Mouse (Mus musculus) liver, embryonic 14.5 days (tissue): ENCODE data around the gene Anp32a. TPM values are rescaled to one million over a fixed set of nuclear protein-coding genes. Genes with fewer than 3 reads are reported as not detected.

Source experiments
- ATAC-seq: fragments of 200-750 bp; cut with Nextera tagmentation; 2 replicates; pipeline ENCODE4 v1.8.0; 2017; ENCODE audit warnings: moderate number of reproducible peaks, mild to moderate bottlenecking, moderate library complexity; ENCODE audit not compliant: insufficient read depth
- DNase-seq, 3 experiments: peaks; one replicate each; pipeline ENCODE4 v3.0.0-alpha.2; 2012 to 2013; ENCODE audit warnings: low read depth in 3 of 3, low spot score in 3 of 3
- H3K27ac ChIP-seq: fragments of 300-500 bp; sonication (generic); 2 replicates; pipeline ENCODE4 v1.5.1; 2014; ENCODE audit warnings: moderate library complexity, mild to moderate bottlenecking, control low read depth, inconsistent platforms
- H3K27me3 ChIP-seq: fragments of 300-500 bp; sonication (generic); 2 replicates; pipeline ENCODE4 v1.6.1; 2014; ENCODE audit warnings: mild to moderate bottlenecking, low read length, moderate library complexity; ENCODE audit not compliant: control insufficient read depth, insufficient read depth
- H3K36me3 ChIP-seq: fragments of 300-500 bp; sonication (generic); replicated peaks from 2 replicates; pipeline ENCODE4 v1.6.1; 2014; ENCODE audit warnings: low read depth; ENCODE audit not compliant: control insufficient read depth, insufficient read depth
- H3K4me1 ChIP-seq, 2 experiments: fragments of 200-500 bp in 1 of 2; fragments of 300-500 bp in 1 of 2; sonication (generic) in 1 of 2; replicated peaks; 2 replicates each; pipeline ENCODE4 v1.6.1; 2012 to 2014; ENCODE audit warnings: antibody characterized with exemption in 1 of 2, inconsistent platforms in 1 of 2, low read length in 1 of 2; ENCODE audit not compliant: control insufficient read depth in 2 of 2, insufficient read depth in 2 of 2
- H3K4me2 ChIP-seq: fragments of 300-500 bp; sonication (generic); 2 replicates; pipeline ENCODE4 v1.6.1; 2014; ENCODE audit warnings: low read depth, mild to moderate bottlenecking, control low read depth, moderate library complexity
- H3K4me3 ChIP-seq, 2 experiments: fragments of 200-500 bp in 1 of 2; fragments of 300-500 bp in 1 of 2; sonication (generic) in 1 of 2; 2 replicates each; pipeline ENCODE4 v1.5.1; 2012 to 2014; ENCODE audit warnings: low read depth in 2 of 2, low read length in 2 of 2, mild to moderate bottlenecking in 2 of 2, control low read depth in 1 of 2, inconsistent platforms in 1 of 2, moderate library complexity in 1 of 2; ENCODE audit not compliant: insufficient read depth in 1 of 2
- H3K9ac ChIP-seq: fragments of 300-500 bp; sonication (generic); replicated peaks from 2 replicates; pipeline ENCODE4 v1.6.1; 2014; ENCODE audit warnings: mild to moderate bottlenecking, control low read depth, moderate library complexity
- H3K9me3 ChIP-seq: fragments of 300-500 bp; sonication (generic); 2 replicates; pipeline ENCODE4 v1.6.1; 2016; ENCODE audit warnings: low read length, mixed read lengths; ENCODE audit not compliant: control insufficient read depth
- CTCF ChIP-seq: IDR thresholded peaks from 2 replicates; pipeline ENCODE4 v1.5.1; 2016; ENCODE audit warnings: antibody characterized with exemption, low read depth, control low read depth
- EP300 ChIP-seq: IDR thresholded peaks from 2 replicates; pipeline ENCODE4 v1.6.1; 2016; ENCODE audit warnings: antibody characterized with exemption, low read depth
- WGBS: fragments of 180-500 bp; shearing (Covaris S2); extraction: QIAGEN DNeasy Blood & Tissue Kit; methylation state at CpG from one replicate; pipeline ENCODE4 v1.1.7; 2014; ENCODE audit not compliant: insufficient replicate concordance; 5-methylcytosine and 5-hydroxymethylcytosine counted together
- polyA plus RNA-seq, 2 experiments: library from polyadenylated mRNA; depleted of rRNA in 1 of 2; stranded (reverse) in 1 of 2; unstranded in 1 of 2; fragments of >200 nt; fragmentation: Nextera tagmentation in 1 of 2; extraction: Ambion mirVana in 1 of 2; gene quantifications; 2 replicates each; pipeline versions ENCODE4 v1.2.1 to v1.2.3; 2012 to 2014

Gene Anp32a
- polyA plus RNA-seq, 2 experiments = 54.7 to 240 TPM

DNA sequence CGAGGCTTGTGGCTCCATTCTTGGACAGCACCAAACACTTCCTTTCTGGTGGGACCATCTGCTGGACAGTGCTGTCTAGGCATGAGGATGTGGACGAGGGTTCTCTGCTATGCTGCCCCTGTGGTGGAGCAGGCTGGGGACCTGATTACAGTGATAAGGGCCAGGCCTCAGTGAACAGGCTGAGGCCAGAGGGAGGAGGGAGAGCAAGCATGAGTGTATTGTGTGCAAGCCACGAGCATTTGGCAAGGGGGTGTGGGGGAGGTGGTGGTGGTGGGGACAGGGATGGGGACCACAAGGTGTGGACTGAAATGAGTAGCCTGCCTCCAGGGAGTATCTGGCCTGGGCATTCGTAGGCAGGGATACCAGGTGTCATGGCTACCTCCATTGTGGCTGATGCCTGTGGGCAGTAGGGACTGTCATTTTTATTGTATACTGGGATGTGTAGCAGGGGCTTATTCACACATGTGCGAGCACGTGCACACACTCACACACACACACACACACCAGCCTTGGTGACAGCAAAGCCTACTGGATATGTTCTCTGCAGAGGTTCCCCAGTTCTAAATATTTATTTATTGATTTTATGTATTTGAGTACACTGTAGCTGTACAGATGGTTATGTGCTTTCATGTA lies 29.7 kb downstream of the Anp32a start:
- TF ChIP-seq CTCF (0 out of 2 replicates have a peak, but pooled peaks have one; percentile 10), EP300 (no peak)
- Histone ChIP-seq H3K4me1 (peaks cover 37 to 64% of the 10 kb centered on the region in 2 experiments), H3K27ac (no peak overlapping the region), H3K36me3 (peaks cover 22% of the 10 kb centered on the region), H3K27me3 (no peaks in the 10 kb centered on the region), H3K9me3 (no peaks in the 10 kb centered on the region), H3K4me3 (no peak overlapping the region), H3K9ac (no peak overlapping the region), H3K4me2 (no peak overlapping the region)
- DNase-seq (no peak), ATAC-seq (no peak)
- 42% methylated on average over 6 of the region's 6 CpGs for WGBS

- TF ChIP-seq EP300 (no peak), CTCF (no peak)
- H3K36me3 ChIP-seq = peaks cover 31% of the 10 kb centered on the region
- ATAC-seq (no peak), DNase-seq (no peak)
- H3K27me3 ChIP-seq = no peaks in the 10 kb centered on the region
- H3K4me3 ChIP-seq = no peak overlapping the region
- H3K9me3 ChIP-seq = no peaks in the 10 kb centered on the region
- peaks cover 27 to 52% of the 10 kb centered on the region in 2 experiments for H3K4me1 ChIP-seq
- no peak overlapping the region for H3K9ac ChIP-seq
- 79% methylated on average over 16 of the region's 16 CpGs for WGBS
- H3K27ac ChIP-seq = no peak overlapping the region
- H3K4me2 ChIP-seq = no peak overlapping the region
These were observed 30.9 kb downstream of the Anp32a start for GRCm38 (mm10) chr9:62371745-62372555.

GRCm38 (mm10) chr9:62372556-62373221 lies 31.6 kb downstream of the Anp32a start:
- ATAC-seq (no peak), DNase-seq (no peak)
- Histone ChIP-seq H3K4me1 (peaks cover 20 to 45% of the 10 kb centered on the region in 2 experiments), H3K9ac (no peak overlapping the region), H3K9me3 (no peaks in the 10 kb centered on the region), H3K4me3 (no peak overlapping the region), H3K36me3 (peaks cover 37% of the 10 kb centered on the region), H3K27me3 (no peaks in the 10 kb centered on the region), H3K4me2 (no peak overlapping the region), H3K27ac (no peak overlapping the region)
- TF ChIP-seq EP300 (no peak), CTCF (no peak)
- WGBS = 70% methylated on average over 9 of the region's 9 CpGs

GRCm38 (mm10) chr9:62373222-62374123 lies 32.4 kb downstream of the Anp32a start:
- no peaks in the 10 kb centered on the region for H3K9me3 ChIP-seq
- no peak for ATAC-seq
- H3K4me3 ChIP-seq = no peak overlapping the region
- H3K4me1 ChIP-seq = peaks cover 15 to 38% of the 10 kb centered on the region in 2 experiments
- H3K9ac ChIP-seq = no peak overlapping the region
- H3K4me2 ChIP-seq = no peak overlapping the region
- WGBS = 38% methylated on average over 18 of the region's 18 CpGs
- peaks cover 40% of the 10 kb centered on the region for H3K36me3 ChIP-seq
- H3K27ac ChIP-seq = no peak overlapping the region
- no peaks in the 10 kb centered on the region for H3K27me3 ChIP-seq
- TF ChIP-seq CTCF (peak; percentile 93), EP300 (no peak)
- no peak for DNase-seq
